Mouse (Mus musculus) adrenal gland, postnatal 36 days (tissue): ENCODE measurements at regions not wholly inside any gene's neighbourhood (a gene's known extent, or its start where the extent isn't known, plus 50 kb on each side); places are given as distances from the start of the nearest gene placed in this dataset.
A peak's percentile ranks its signal among the peaks of the same experiment; 100 is the strongest.

Source experiments
- DNase-seq, 2 experiments: peaks; one replicate each; pipeline ENCODE4 v3.0.0; 2021; ENCODE audit warnings: mixed read lengths in 1 of 2

- DNase-seq = no peak
Measured at GRCm38 (mm10) chr13:71146859-71147443, 305.3 kb upstream of the Adamts16 start.

GRCm38 (mm10) chr13:71138745-71139312 is 297.2 kb upstream of the Adamts16 start:
- no peak for DNase-seq

GRCm38 (mm10) chr13:71135940-71136632 is 294.5 kb upstream of the Adamts16 start:
- DNase-seq = no peak

GRCm38 (mm10) chr13:71121484-71121883 is 279.9 kb upstream of the Adamts16 start:
- DNase-seq = peak; percentile 26 to 32

GRCm38 (mm10) chr13:71108175-71108574 is 266.6 kb upstream of the Adamts16 start:
- no peak for DNase-seq

GRCm38 (mm10) chr13:71105229-71105838 is 263.7 kb upstream of the Adamts16 start:
- peak; percentile 55 to 69 for DNase-seq

GRCm38 (mm10) chr13:71104419-71105228 is 263.0 kb upstream of the Adamts16 start:
- no peak for DNase-seq

- no peak for DNase-seq
Measured at GRCm38 (mm10) chr13:71084301-71084700, 242.7 kb upstream of the Adamts16 start.

GRCm38 (mm10) chr13:71075916-71076315 is 234.3 kb upstream of the Adamts16 start:
- no peak for DNase-seq

- DNase-seq = no peak
Measured at GRCm38 (mm10) chr13:71074012-71074411, 232.4 kb upstream of the Adamts16 start.

- DNase-seq = no peak
Measured at GRCm38 (mm10) chr13:71068757-71069201, 227.2 kb upstream of the Adamts16 start.

- DNase-seq = no peak
Measured at GRCm38 (mm10) chr13:71068011-71068410, 226.4 kb upstream of the Adamts16 start.

- DNase-seq = no peak
Measured at GRCm38 (mm10) chr13:71065568-71065967, 224.0 kb upstream of the Adamts16 start.

GRCm38 (mm10) chr13:71064590-71065307 is 223.1 kb upstream of the Adamts16 start:
- DNase-seq = no peak

- DNase-seq = no peak
Measured at GRCm38 (mm10) chr13:71053361-71054264, 212.0 kb upstream of the Adamts16 start.

GRCm38 (mm10) chr13:71050646-71051045 is 209.0 kb upstream of the Adamts16 start:
- no peak for DNase-seq

GRCm38 (mm10) chr13:71036000-71036399 is 194.4 kb upstream of the Adamts16 start:
- DNase-seq = no peak

- DNase-seq = no peak
Measured at GRCm38 (mm10) chr13:71034926-71035687, 193.5 kb upstream of the Adamts16 start.

GRCm38 (mm10) chr13:71008216-71008615 is 166.6 kb upstream of the Adamts16 start:
- DNase-seq = peak; percentile 10 to 32

GRCm38 (mm10) chr13:71006117-71006516 is 164.5 kb upstream of the Adamts16 start:
- peak; percentile 11 to 41 for DNase-seq
